26 mouse cellular contexts compared by ENCODE assay signal in the genomic region with DNA sequence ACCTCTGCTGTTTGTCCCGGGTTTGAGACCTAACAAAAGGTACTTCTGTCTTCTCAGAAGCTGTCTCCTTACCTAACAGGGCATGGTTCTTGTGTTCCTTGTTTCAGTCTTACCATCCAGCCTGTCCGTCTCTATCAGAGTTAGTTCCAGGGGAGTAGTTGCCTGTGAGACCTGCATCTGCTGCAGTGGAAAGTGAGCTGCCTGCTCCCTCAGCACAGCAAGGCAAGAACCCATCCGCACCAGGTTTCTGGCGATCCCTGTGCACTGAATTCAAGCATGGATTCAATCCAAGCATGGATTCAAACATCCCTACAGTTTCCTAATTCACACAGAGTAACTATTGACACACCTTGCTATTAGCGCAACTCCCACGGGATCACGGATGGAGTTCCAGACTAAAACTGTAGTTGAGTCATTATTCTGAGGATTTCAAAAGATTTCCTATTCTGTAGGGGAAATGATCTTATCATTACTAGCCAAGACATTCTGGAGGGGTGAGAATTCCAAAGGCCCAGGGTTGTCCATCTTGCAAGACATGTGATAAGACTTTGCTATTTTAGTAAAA. TPM values are rescaled to one million over a fixed set of nuclear protein-coding genes. Genes with fewer than 3 reads are reported as not detected.
A peak's percentile ranks its signal among the peaks of the same experiment; 100 is the strongest.
DNase-seq lines count a peak whose midpoint lies in the region; ATAC-seq and TF ChIP-seq lines count a peak whose summit lies in the region.
"Had no signal": no experiment of that assay in that cellular context is flagged by ENCODE, and none has a peak within 500 bp of the region (broad histone marks: within the 10 kb centered on the region; RNA-seq: fewer than 3 reads in every experiment).

No protein-coding gene starts in this region.

- no peaks in the 10 kb centered on the region for H3K36me3 ChIP-seq in heart, embryonic 14.5 days (ENCODE audit: control insufficient read depth, insufficient read depth, low read length)
- H3K36me3 ChIP-seq in myocyte (ENCODE audit: control insufficient read depth, insufficient read depth), result no peaks in the 10 kb centered on the region
- H3K36me3 ChIP-seq in kidney, embryonic 16.5 days (ENCODE audit: insufficient read depth, low read length), result no peaks in the 10 kb centered on the region
- H3K36me3 ChIP-seq: embryonic facial prominence, embryonic 10.5 days; embryonic facial prominence, embryonic 15.5 days; forebrain, embryonic 15.5 days; heart, embryonic 10.5 days; midbrain, embryonic 13.5 days had no signal

- 53% methylated on average over 7 of the region's 7 CpGs for WGBS in heart, embryonic 14.5 days
- 75% methylated on average over 7 of the region's 7 CpGs for WGBS in kidney, embryonic 16.5 days

- 0 out of 4 replicates have a peak, but pooled peaks cover 0 to 2% of the 10 kb centered on the region in 2 experiments for H3K4me1 ChIP-seq in heart, embryonic 14.5 days (ENCODE audit: control insufficient read depth in 2 of 2, insufficient read depth in 2 of 2, low read length in 2 of 2)
- 0 out of 2 replicates have a peak, but pooled peaks cover 4% of the 10 kb centered on the region for H3K4me1 ChIP-seq in kidney, embryonic 16.5 days (ENCODE audit: insufficient read depth, low read length)
- H3K4me1 ChIP-seq: midbrain, embryonic 13.5 days had no signal

- no peaks in the 10 kb centered on the region for H3K27me3 ChIP-seq in heart, embryonic 14.5 days (ENCODE audit: control insufficient read depth, insufficient read depth, low read length)
- no peaks in the 10 kb centered on the region for H3K27me3 ChIP-seq in myocyte (ENCODE audit: control insufficient read depth, insufficient read depth, insufficient read length)
- no peaks in the 10 kb centered on the region for H3K27me3 ChIP-seq in kidney, embryonic 16.5 days (ENCODE audit: insufficient read depth, low read length)
- H3K27me3 ChIP-seq: embryonic facial prominence, embryonic 15.5 days; forebrain, embryonic 15.5 days had no signal

- no peak overlapping the region for H3ac ChIP-seq in myocyte (ENCODE audit: control insufficient read depth, insufficient read length)

- no peak for DNase-seq in heart, adult 8-10 months (ENCODE audit: low spot score)
- peak; percentile 57 for DNase-seq in fat pad, adult 2 months (ENCODE audit: extremely low read depth, low read depth, low spot score)
- DNase-seq in gastrocnemius, adult 2 months, result no peak
- DNase-seq in left cerebral cortex, adult 8-10 months (ENCODE audit: low spot score in 2 of 2), result no peak
- DNase-seq: adrenal gland, adult 8-10 months; cerebellum, adult 8-10 months; cerebellum, postnatal 25 days; heart, postnatal 4 days; kidney, adult 11 months; kidney, postnatal 4 days; liver, postnatal 0 days; lung, postnatal 36 days; thymus, postnatal 14 days had no signal

- H3K4me3 ChIP-seq in heart, embryonic 14.5 days (ENCODE audit: control insufficient read depth in 1 of 2, insufficient read depth in 1 of 2, low read depth in 1 of 2, low read length in 2 of 2), result no peak overlapping the region
- H3K4me3 ChIP-seq in myocyte, result no peak overlapping the region
- no peak overlapping the region for H3K4me3 ChIP-seq in gastrocnemius, adult 2 months
- no peak overlapping the region for H3K4me3 ChIP-seq in kidney, embryonic 16.5 days (ENCODE audit: low read length)
- H3K4me3 ChIP-seq: embryonic facial prominence, embryonic 10.5 days; embryonic facial prominence, embryonic 15.5 days; forebrain, embryonic 15.5 days; heart, embryonic 10.5 days; midbrain, embryonic 13.5 days had no signal

- no peak overlapping the region for H3K27ac ChIP-seq in heart, embryonic 14.5 days (replicated peaks in 1 of 2; ENCODE audit: control insufficient read depth in 1 of 2, insufficient read depth in 1 of 2, low read depth in 2 of 2, low read length in 2 of 2)
- no peak overlapping the region for H3K27ac ChIP-seq in gastrocnemius, adult 2 months
- H3K27ac ChIP-seq in kidney, embryonic 16.5 days (ENCODE audit: low read length), result no peak overlapping the region
- H3K27ac ChIP-seq: embryonic facial prominence, embryonic 10.5 days; embryonic facial prominence, embryonic 15.5 days; forebrain, embryonic 15.5 days; heart, embryonic 10.5 days; hindbrain, embryonic 14.5 days; midbrain, embryonic 13.5 days had no signal

- ATAC-seq in heart, embryonic 14.5 days (ENCODE audit: insufficient number of reproducible peaks, insufficient read depth, low FRiP score, low read depth), result no peak
- no peak for ATAC-seq in kidney, embryonic 16.5 days (ENCODE audit: low FRiP score, low TSS enrichment)
- ATAC-seq: activated CD4-positive, CD25-positive, alpha-beta regulatory T cell, adult 4 months; forebrain, embryonic 15.5 days; liver, postnatal 0 days; midbrain, embryonic 13.5 days had no signal

- H3K79me2 ChIP-seq in myocyte (ENCODE audit: control insufficient read depth, insufficient read depth), result no peaks in the 10 kb centered on the region

- peak overlapping the region; percentile 11; the same call in 1 of the 2 replicates for H3K9ac ChIP-seq in heart, embryonic 14.5 days (ENCODE audit: low read length)
- H3K9ac ChIP-seq in kidney, embryonic 16.5 days (replicated peaks; ENCODE audit: low read length), result no peak overlapping the region
- H3K9ac ChIP-seq: embryonic facial prominence, embryonic 15.5 days; forebrain, embryonic 15.5 days; hindbrain, embryonic 14.5 days; liver, postnatal 0 days; midbrain, embryonic 13.5 days had no signal

- TF ChIP-seq POLR2A in myocyte (IDR thresholded peaks at IDR 0.05; ENCODE audit: insufficient read length, low read depth), result no peak

- TF ChIP-seq CTCF in gastrocnemius, adult 2 months (IDR thresholded peaks at IDR 0.05), result no peak

- intact Hi-C loops in gastrocnemius, adult 2 months (cut with DNase I), result no loop called here

- H3K4me2 ChIP-seq in heart, embryonic 14.5 days (ENCODE audit: low read length), result no peak overlapping the region
- H3K4me2 ChIP-seq in myocyte (ENCODE audit: low read depth), result peak overlapping the region; percentile 79
- H3K4me2 ChIP-seq in kidney, embryonic 16.5 days (replicated peaks; ENCODE audit: low read depth, low read length), result no peak overlapping the region
- H3K4me2 ChIP-seq: embryonic facial prominence, embryonic 15.5 days; forebrain, embryonic 15.5 days; hindbrain, embryonic 14.5 days; liver, embryonic 11.5 days; midbrain, embryonic 13.5 days had no signal

- no peaks in the 10 kb centered on the region for H3K9me3 ChIP-seq in heart, embryonic 14.5 days (ENCODE audit: control insufficient read depth, low read length)
- H3K9me3 ChIP-seq in kidney, embryonic 16.5 days (ENCODE audit: low read length), result no peaks in the 10 kb centered on the region
- H3K9me3 ChIP-seq: embryonic facial prominence, embryonic 10.5 days; embryonic facial prominence, embryonic 15.5 days; forebrain, embryonic 15.5 days; heart, embryonic 10.5 days; midbrain, embryonic 13.5 days had no signal

TF ChIP-seq in myocyte, 11 proteins besides CTCF, POLR2A, EP300 and RAD21:
- TF ChIP-seq REST (IDR thresholded peaks at IDR 0.05; ENCODE audit: insufficient read depth, insufficient read length) (no peak), SRF (IDR thresholded peaks at IDR 0.05; ENCODE audit: control insufficient read depth, insufficient read length, low read depth) (no peak), CEBPB (IDR thresholded peaks at IDR 0.05; ENCODE audit: insufficient read depth, poor library complexity, severe bottlenecking) (no peak), TCF3 (IDR thresholded peaks at IDR 0.05; ENCODE audit: insufficient read length, low read depth) (no peak), MYOG (IDR thresholded peaks at IDR 0.05; ENCODE audit: control insufficient read depth in 1 of 3, insufficient read depth in 1 of 3, insufficient read length in 2 of 3, low read depth in 2 of 3) (no peak), MAX (IDR thresholded peaks at IDR 0.05; ENCODE audit: low read depth) (no peak), POLR2AphosphoS2 (IDR thresholded peaks at IDR 0.05; ENCODE audit: insufficient read length, low read depth) (no peak), USF1 (IDR thresholded peaks at IDR 0.05; ENCODE audit: low read depth) (no peak), MYOD1 (IDR thresholded peaks at IDR 0.05; ENCODE audit: control insufficient read depth in 1 of 3, insufficient read length in 2 of 3, low read depth in 2 of 3) (no peak), E2F4 (IDR thresholded peaks at IDR 0.05; ENCODE audit: insufficient read depth) (no peak), TCF12 (IDR thresholded peaks at IDR 0.05; ENCODE audit: insufficient read depth, poor library complexity, severe bottlenecking) (no peak)

RNA-seq across cellular contexts. Expression of gene Gsto2, which starts 4.8 kb away (rescaled TPM):
- polyA plus RNA-seq in heart, embryonic 14.5 days (2014; fragmentation: Nextera tagmentation; extraction: Ambion mirVana), result 1.5 and 2.3 TPM in 2 replicates
- 1 to 10 TPM; 2.3 to 3.5 (median 2.5) TPM for total RNA-seq in heart, adult 8-10 months (2022)
- 5.7 TPM for polyA plus RNA-seq in myocyte (2012; fragmentation: generic; extraction: Trizol)
- under 1 TPM; 0.51 to 0.73 TPM for total RNA-seq in gastrocnemius, adult 2 months (2021)
- 1.1 and 1.4 TPM in 2 replicates for polyA plus RNA-seq in kidney, embryonic 16.5 days (2015; fragmentation: Nextera tagmentation; extraction: Ambion mirVana)
- total RNA-seq in left cerebral cortex, adult 8-10 months (2022), result 1 to 10 TPM; 1.5 to 2.6 (median 2.2) TPM
- total RNA-seq: megakaryocyte, adult 5-6 weeks had no signal

RNA-seq across cellular contexts. Expression of gene Gsto1, which starts 15.4 kb away (rescaled TPM):
- polyA plus RNA-seq in heart, embryonic 14.5 days (2014; fragmentation: Nextera tagmentation; extraction: Ambion mirVana), result 88.0 and 92.7 TPM in 2 replicates
- total RNA-seq in heart, adult 8-10 months (2022), result 100 to 1,000 TPM; 186 to 266 (median 222) TPM
- 232 TPM for polyA plus RNA-seq in myocyte (2012; fragmentation: generic; extraction: Trizol)
- total RNA-seq in gastrocnemius, adult 2 months (2021), result 10 to 100 TPM; 43.7 to 70.1 TPM
- 130 and 134 TPM in 2 replicates for polyA plus RNA-seq in kidney, embryonic 16.5 days (2015; fragmentation: Nextera tagmentation; extraction: Ambion mirVana)
- 10 to 100 TPM; 47.5 to 55.8 (median 51.4) TPM for total RNA-seq in left cerebral cortex, adult 8-10 months (2022)

RNA-seq across cellular contexts. Expression of gene Cfap43, which starts 48.9 kb away (rescaled TPM):
- polyA plus RNA-seq in heart, embryonic 14.5 days (2014; fragmentation: Nextera tagmentation; extraction: Ambion mirVana), result 0.16 TPM in 2 replicates
- total RNA-seq in heart, adult 8-10 months (2022), result under 1 TPM in 3 of 4 experiments, not detected in 1; 0.08 to 0.23 (median 0.22) TPM
- 0.02 TPM for polyA plus RNA-seq in myocyte (2012; fragmentation: generic; extraction: Trizol)
- under 1 TPM in 1 of 2 experiments, not detected in 1; 0.11 TPM for total RNA-seq in gastrocnemius, adult 2 months (2021)
- 0.04 and 0.05 TPM in 2 replicates for polyA plus RNA-seq in kidney, embryonic 16.5 days (2015; fragmentation: Nextera tagmentation; extraction: Ambion mirVana)
- total RNA-seq in left cerebral cortex, adult 8-10 months (2022), result 1 to 10 TPM in 2 of 4 experiments, under 1 TPM in 2; 0.46 to 1.2 (median 0.99) TPM
- total RNA-seq: adrenal gland, adult 8-10 months; gastrocnemius, adult 8-10 months; heart, postnatal 4 days had no signal

RNA-seq across cellular contexts. Expression of gene Itprip, which starts 48.9 kb away (rescaled TPM):
- polyA plus RNA-seq in heart, embryonic 14.5 days (2014; fragmentation: Nextera tagmentation; extraction: Ambion mirVana), result 15.8 and 16.4 TPM in 2 replicates
- total RNA-seq in heart, adult 8-10 months (2022), result 10 to 100 TPM in 2 of 4 experiments, 1 to 10 TPM in 2; 8.1 to 15.4 (median 11.5) TPM
- 54.1 TPM for polyA plus RNA-seq in myocyte (2012; fragmentation: generic; extraction: Trizol)
- under 1 TPM; 0.75 to 0.99 TPM for total RNA-seq in gastrocnemius, adult 2 months (2021)
- 20.5 and 21.0 TPM in 2 replicates for polyA plus RNA-seq in kidney, embryonic 16.5 days (2015; fragmentation: Nextera tagmentation; extraction: Ambion mirVana)
- 1 to 10 TPM in 2 of 4 experiments, under 1 TPM in 2; 0.74 to 1.7 (median 1.2) TPM for total RNA-seq in left cerebral cortex, adult 8-10 months (2022)
